Mouse (Mus musculus) spleen, postnatal 10 days (tissue): Measurements from ENCODE around the gene Gnb3.
"Not testable (repeated sequence)": the region's sequence is repeated elsewhere in the genome, so short reads cannot be mapped to it uniquely, and the experiment has no call there.

Experiments
- DNase-seq, 2 experiments: peaks; one replicate each; pipeline ENCODE4 v3.0.0; 2021 to 2022; ENCODE audit warnings: low spot score in 2 of 2

The Gnb3 gene

DNA sequence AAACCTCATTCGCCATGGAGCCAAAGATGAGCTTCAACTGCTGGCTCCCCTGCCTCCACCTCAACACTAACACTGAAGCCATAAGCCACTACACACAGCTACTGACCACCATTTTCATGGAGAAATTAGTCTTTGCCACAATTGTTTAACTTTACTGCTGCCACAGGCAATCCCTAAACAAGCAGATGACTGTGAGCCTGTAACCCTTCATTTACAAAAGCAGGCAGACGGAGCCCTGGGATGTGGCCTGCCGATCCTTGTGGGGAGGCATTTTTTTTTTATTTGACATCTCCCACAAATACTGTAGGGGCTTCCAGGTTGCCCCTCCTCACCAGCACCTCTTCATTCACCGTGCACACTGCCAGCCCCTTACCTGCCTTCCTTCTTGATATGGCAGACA is 23.5 kb downstream of the Gnb3 start:
- DNase-seq = no peak

DNA sequence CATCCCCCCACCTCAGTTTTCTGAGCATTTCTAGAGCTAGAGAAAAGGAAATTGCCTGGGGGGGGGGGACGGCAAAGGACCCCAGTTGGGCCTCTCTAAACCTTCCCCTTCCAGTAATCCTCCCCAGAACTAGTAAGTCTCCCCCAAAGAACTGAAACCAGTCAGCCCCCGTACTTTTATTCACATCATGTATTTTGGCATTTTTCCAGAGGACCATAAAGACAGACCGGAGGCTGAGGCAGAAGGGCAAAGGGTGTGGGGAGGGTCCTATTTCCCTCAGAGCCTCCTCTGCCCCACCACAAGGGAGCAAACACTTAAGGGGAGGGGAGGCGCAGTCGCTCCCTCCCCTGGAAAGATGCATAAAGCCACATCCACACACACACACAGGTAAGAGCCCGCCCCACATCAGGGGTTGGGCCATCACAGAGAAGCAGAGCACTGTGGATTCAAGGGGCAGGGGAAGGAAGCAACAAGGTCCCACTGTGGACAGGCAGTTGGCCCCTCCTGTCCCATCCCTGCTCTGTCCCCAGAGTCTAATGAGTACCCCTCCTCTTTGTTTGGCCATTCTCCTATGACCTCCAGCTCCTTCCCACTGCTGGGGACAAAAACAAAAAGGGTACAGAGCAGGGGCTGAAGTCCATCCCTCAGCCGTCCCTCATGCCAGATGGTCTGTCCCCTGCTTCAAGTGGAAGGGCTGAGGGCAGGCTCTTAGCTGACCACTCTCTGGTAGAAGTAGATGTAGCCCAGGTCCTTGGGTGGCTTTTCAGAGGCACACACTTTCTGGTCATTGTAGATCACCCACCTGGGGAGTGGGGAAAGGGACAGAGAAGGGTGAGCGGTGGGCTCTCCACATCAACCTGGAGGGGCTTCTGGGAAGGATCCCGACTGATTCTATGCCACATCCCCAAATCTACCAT is 25.0 kb downstream of the Gnb3 start:
- DNase-seq = no peak

DNA sequence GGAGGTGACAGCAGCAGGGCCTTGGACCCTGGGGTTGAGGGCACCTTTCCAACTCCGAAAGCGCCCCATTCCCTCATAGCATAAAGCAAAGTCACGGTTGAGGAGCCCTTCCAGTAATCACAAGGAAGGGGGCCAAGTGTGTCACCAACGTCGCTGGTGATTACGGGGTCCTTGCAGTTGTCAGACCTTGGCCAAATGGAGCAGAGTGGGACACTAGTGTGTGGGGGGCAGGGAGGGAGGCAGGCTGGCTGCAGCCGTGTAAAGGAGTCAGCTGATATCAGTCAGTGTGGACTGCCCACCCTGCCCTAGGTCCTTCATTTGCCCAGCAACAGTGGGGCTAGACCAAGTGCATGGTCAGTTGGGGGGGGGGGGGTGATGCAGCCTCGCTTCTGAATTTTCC is 25.6 kb downstream of the Gnb3 start:
- DNase-seq = no peak

DNA sequence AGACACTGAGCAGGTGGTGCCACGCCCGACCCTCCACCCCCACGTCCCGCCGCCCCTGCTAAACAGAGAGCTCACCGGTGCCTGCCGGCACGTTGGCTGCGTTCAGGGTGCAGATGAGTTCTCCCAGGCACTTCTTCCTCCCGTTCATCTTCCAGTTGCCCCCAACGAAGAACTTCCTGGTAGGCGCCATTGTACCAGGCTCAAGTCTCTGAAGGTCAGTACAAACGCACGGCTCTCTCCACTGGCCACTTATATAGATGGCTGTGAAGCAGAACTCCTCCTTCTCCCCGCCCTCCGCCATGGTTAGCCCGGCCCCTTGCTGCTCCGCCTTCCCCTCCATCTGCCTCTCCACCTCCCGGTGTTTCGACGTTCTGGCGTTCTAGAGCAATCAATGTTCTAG is 26.1 kb downstream of the Gnb3 start, which contains the start of gene Tpi1:
Tpi1 (minus strand) TSS at position 364 of the 400 bp plus-strand sequence.
- DNase-seq = peak; percentile 78 to 89

DNA sequence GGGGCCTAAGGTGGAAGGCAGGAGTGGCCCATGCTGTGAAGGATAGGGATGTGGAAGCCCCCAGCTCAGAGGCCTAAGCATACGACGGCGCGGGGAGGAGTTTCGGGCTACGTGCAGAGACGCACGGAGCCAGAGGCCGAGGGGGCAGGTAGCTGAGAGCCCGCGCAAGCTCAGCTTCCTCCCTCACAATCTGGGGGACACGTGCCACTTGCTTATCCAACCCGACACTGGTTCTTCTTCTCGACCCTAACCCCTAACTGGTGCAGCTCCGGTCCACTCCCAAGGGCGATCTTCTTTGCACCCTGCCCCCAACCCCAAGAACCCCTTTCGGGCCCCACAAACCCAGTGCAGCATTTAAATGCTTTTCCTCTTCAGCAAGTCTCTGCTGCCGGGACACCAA is 26.6 kb downstream of the Gnb3 start:
- peak in 1 of 2 experiments; percentile 78 for DNase-seq

DNA sequence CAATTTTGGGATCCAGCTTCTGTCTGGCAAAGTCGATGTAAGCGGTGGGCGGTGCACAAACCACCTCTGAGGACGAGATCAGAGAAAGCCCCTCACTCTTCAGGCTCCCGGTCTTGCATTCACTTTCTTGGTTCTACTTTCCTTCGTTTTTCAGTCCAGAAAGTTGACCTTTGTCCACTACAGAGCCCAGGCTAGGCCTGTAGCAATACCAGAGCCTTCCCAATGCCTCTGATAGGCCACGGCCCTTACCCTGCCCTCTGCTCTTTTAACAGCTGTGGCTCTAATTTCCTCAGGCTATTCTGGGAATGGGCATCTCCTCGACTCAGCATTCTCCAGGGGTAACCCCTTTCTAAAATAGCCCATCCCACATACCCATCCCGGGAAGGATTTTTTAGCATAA is 27.2 kb downstream of the Gnb3 start:
- DNase-seq = no peak

DNA sequence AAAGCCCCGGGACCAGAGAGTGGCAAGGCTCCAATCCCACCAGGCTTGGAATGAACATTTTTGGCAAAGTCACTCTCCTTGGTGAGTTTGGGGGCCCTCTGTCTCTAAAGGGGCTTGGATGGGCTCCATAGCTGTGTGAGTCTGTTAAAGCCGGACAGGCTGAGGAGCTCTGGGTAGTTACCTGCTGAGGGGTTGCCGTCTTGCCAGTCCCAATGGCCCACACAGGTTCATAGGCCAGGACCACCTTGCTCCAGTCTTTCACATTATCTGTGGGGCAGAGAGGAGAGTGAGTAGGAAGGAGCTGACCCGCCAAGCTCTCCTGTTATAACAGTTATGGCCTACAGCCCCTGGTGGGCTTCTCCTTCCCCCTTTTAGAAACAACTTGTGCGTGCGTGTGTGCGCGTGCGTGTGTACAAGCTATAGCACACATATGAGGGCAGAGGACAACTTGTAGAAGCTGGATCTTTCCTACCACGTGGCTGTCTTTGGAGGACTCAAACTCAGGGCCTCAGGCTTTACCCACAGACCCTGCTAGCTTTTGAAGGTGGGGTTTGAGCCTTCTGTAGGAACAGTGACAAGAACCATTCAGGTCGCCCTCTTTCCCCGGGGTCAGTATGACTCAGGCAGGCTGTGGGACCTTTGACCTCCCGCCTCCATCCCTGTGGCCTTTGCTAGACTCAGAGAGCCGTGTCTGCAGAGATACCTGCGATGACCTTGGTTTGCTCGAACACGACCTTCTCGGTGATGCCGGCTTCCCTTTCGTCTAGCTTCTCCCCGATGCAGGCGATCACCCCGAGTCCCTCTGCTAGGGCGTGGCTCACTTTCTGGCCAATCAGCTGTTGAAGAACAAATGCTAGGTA is 28.1 kb downstream of the Gnb3 start:
- DNase-seq = no peak

DNA sequence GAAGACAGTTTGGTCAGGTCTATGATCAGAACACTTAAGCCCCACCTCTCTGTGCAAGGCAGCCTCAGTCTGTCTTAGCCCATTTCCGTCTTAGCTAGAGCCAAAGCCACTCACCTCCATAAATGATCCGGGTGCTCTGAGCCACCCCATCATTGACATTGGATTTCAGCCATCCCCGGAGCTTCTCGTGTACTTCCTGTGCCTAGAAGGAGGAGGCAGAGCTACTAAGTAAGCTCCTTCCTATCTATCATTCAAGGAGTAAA is 28.7 kb downstream of the Gnb3 start:
- DNase-seq = no peak

DNA sequence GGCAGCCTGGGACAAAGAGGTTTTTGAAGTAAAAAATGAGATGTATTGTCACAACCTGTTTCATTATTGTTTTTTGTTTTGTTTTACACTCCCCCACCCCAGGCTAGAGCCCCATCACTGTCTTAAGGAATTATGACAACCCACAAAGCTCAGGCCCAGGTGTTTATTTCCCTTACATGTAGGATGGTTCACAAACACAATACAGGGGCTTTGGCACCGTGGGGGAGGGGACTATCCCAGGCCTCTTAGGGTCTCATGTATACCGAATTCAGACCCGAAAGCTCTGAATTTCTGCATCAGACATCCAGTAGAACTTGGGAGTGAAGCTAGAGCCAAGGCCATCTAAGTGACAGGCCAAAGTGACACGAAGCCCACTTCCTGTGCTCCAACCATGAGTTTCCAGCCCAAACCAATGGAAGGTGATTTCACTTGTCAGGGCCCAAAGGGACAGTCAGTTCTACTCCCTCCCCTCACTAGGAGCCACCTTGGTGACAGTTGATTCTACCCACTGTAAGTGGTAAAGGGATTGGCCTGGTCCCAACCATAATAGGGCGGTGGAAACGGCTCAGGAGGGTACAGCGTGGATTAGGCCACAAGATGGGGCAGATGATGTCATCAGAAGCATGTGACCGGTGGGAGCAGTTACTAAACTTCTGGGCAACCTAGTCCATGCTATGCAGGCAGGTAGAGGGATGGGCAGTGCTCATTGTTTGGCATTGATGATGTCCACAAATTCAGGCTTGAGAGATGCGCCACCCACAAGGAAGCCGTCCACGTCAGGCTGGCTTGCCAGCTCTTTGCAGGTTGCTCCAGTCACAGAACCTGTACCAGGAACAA is 29.3 kb downstream of the Gnb3 start:
- not testable (repeated sequence) for DNase-seq

DNA sequence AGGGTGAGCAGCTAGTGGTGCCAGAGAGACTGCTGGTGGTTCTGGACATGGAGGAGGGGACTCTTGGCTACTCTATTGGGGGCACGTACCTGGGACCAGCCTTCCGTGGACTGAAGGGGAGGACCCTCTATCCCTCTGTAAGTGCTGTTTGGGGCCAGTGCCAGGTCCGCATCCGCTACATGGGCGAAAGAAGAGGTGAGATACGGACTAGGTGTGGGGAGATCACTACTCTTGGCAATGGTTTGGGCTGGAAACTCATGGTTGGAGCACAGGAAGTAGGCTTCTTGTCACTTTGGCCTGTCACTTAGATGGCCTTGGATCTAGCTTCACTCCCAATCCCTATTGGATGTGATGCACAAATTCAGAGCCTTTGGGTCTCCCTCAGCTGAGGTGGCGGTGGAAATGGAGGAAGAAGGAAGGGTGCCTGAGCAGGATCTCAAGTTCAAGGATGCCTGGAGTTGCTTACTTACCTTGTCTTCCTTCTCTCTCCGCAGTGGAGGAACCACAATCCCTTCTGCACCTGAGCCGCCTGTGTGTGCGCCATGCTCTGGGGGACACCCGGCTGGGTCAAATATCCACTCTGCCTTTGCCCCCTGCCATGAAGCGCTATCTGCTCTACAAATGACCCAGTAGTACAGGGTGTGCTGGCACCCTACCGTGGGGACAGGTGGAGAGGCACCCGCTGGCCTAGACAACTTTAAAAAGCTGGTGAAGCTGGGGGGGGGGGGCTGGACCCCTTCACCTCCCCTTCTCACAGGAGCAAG is 30.1 kb downstream of the Gnb3 start:
- DNase-seq = no peak

DNA sequence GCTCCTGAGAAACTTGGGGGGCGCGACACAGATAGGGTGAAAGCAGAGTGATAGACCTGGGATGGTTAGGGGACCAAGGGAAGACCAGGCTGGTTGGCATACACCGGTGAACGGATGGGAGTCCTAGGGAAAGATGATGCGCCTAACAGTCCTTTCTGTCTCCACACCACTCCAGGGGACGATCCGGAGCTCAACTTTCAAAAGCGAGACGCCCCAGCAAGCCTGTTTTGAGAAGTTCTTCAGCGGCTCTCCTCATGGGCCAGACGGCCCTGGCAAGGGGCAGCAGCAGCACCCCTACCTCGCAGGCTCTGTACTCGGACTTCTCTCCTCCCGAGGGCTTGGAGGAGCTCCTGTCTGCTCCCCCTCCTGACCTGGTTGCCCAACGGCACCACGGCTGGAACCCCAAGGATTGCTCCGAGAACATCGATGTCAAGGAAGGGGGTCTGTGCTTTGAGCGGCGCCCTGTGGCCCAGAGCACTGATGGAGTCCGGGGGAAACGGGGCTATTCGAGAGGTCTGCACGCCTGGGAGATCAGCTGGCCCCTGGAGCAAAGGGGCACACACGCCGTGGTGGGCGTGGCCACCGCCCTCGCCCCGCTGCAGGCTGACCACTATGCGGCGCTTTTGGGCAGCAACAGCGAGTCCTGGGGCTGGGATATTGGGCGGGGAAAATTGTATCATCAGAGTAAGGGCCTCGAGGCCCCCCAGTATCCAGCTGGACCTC is 30.9 kb downstream of the Gnb3 start:
- DNase-seq = peak; percentile 86 to 87

DNA sequence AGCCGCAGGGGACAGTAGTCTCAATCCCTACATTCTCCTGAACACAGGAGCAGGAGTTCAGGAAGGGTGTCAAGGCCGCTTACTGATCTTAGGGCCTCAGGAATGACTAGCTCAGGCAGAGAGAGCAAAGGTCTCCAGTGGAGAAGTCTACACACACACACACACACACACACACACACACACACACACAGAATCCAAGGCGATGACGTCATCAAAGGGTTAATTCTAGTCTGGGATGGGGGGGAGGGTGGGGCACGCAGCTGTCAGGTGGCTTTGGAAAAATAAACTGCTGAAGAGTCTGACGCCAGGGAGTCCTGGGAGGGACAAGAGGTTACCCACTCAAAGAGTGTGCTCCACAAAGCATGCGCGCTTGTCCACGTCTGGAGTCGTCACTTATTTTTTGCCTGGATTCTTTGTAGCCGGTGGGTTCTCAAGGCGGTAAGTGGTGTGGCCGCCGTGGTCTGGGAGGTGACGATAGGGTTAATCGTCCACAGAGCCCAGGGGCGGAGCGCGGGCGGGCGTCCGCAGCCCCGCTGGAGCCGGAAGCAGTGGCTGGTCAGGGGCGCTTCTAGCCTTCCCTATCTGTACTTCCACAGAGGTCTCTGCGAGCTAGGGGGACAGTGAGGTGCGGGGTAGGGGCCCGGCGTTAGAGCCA is 31.6 kb downstream of the Gnb3 start, which contains the start of gene Spsb2:
Spsb2 (plus strand) TSS at position 304 of the 655 bp plus-strand sequence.
- DNase-seq = peak; percentile 66 to 73

DNA sequence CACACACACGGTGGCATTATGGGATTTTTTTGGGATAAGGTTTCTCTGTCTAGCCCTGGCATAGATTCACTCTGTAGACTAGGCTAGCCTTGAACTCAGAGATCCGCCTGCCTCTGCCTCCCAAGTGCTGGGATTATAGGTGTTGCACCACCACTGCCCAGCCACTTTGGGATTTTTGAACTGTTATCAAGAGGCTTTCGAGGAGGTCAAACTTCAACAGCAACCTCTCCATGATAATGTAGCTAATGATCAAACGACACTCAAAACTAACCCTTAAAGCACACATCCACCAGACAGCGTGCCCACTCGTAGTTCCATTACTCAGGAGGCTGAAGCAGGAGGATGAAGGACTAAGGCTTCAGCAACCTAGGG is 32.1 kb downstream of the Gnb3 start:
- DNase-seq = no peak

DNA sequence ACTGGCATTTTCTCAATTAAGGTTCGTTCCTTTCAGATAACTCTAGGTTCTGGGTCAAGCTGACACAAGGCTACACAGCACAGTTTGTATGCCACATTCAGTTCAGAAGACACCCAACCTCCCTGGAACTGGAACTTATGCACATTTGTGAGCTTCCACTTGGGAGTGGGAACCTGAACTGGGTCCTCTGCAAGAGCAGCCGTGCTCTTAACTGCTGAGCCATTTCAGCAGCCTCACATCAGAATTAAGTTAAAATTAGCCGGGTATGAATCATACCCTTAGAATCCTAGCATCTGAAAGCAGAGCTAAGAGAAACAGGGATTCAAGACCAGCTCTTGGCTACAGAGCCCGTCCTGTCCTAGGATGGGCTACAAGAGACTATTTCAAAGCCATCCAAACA is 32.7 kb downstream of the Gnb3 start:
- DNase-seq = no peak

DNA sequence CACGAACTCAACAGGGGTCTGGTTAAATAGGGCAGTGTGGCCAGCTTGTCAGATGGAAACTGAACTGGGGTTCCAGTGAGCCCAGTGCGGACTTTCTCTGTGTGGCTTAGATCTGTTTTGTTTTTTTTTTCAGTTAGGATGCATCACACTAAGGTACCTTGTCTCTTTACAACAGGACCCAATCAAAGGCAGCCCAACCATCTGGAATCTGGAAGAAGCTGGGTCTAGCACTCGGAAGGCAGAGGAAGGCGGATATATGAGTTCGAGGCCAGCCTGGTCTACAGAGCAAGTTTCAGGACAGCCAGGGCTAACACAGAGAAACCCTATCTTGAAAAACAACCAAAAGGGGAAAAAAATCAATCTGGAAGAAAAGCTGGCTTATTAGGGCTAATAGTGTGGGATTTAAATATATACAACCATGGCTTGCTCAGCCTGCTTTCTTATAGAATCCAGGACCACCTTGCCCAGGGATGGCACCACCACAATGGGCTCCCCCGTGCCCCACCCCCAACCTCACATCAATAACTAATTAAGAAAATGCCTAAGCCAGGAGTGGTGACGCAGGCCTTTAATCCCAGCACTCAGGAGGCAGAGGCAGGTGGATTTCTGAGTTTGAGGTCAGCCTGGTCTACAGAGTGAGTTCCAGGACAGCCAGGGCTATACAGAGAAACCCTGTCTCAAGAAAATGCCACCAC is 33.5 kb downstream of the Gnb3 start:
- no peak for DNase-seq

DNA sequence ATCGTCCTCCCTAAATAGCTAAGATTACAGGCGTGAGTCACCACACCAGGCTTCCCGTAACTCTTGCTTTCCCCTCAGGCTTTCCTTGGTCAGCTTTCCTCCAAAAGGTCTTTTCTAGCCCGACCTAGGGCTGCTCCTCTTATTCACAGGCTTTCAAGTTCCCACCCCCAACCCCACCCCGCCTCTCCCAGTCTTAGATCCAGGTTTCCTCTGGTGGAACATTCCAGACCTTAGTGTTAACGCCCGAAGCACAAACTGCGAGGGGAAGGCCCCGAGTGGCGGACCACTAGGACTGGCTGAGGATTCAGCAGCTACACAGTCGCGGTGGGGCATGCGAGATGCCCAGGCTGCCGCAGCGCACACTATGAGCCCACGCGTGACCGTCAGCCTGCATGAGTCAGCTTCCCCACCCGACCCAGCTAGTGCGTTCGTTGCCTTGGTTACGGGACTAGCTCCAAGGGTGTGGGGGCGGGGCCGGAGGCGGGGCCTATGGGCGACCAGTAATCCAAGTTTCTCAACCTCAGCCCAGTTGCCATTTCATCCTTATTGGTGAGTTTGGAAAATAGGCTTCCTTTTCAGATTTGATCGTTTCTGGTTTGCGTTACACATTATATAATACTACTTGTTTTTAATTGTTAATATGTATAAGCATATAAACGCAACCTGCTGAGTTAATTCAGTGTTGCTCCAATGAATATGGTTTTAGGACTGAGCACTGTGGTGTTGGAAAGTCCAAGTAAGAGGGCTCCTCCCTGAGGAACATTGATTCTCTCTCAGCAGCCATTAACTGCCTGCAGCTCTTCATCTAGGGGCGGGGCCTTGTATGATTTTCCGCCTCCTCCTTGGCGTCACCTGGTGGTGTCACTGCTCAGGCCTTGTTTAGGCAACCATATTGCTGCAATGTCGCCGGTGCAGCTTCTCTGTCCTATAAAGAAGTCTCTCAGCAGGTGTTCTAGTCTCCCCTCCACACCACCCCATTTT is 34.4 kb downstream of the Gnb3 start:
- peak; percentile 60 to 91 for DNase-seq

DNA sequence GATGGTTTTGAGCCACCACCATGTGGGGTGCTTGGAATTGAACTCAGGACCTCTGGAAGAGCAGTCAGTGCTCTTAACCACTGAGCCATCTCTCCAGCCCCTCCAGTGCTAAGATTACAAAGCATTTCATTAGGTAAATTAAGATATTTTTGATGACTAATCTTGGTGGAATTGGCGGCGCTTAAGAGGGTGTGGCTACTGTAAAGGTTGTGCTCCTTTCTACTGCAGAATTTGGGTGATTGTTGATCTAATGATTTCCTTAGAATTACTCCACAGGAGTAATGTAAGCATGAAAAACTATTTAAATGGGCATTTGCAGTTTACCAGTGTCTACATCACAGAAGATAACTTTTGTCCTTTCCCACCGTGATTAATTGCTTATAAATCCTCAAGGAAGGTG is 35.7 kb downstream of the Gnb3 start:
- no peak for DNase-seq

DNA sequence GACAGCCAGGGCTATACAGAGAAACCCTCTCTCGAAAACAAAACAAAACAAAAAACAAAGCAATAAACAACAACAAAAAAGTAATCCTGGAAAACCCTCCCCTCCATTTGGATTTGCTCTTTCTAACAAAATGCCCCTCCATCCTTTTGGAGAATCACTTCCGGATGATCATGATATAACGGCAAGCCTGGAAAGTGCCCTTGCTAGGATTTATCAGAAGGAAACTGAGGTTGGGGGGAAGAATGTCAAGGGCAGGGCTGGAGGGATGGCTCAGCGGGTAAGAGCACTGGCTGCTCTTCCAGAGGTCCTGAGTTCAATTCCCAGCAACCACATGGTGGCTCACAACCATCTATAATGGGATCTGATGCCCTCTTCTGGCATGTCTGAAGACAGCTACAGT is 36.4 kb downstream of the Gnb3 start:
- not testable (repeated sequence) for DNase-seq
